Mouse (Mus musculus) hindbrain, embryonic 12.5 days (tissue): ENCODE results near the gene Mybpc2. TPM values are rescaled to one million over a fixed set of nuclear protein-coding genes. Genes with fewer than 3 reads are reported as not detected.

Source experiments
- ATAC-seq: fragments of 200-750 bp; cut with Nextera tagmentation; 2 replicates; pipeline ENCODE4 v1.8.0; 2017; ENCODE audit warnings: moderate TSS enrichment; ENCODE audit not compliant: low FRiP score
- H3K27ac ChIP-seq: fragments of 300-500 bp; sonication (generic); 2 replicates; pipeline ENCODE4 v1.5.1; 2016; ENCODE audit warnings: mild to moderate bottlenecking
- H3K27me3 ChIP-seq: fragments of 300-500 bp; sonication (generic); 2 replicates; pipeline ENCODE4 v1.6.1; 2016; ENCODE audit warnings: mild to moderate bottlenecking
- H3K36me3 ChIP-seq: fragments of 300-500 bp; sonication (generic); 2 replicates; pipeline ENCODE4 v1.6.1; 2016; ENCODE audit warnings: mild to moderate bottlenecking
- H3K4me1 ChIP-seq: fragments of 300-500 bp; sonication (generic); 2 replicates; pipeline ENCODE4 v1.6.1; 2016
- H3K4me2 ChIP-seq: fragments of 300-500 bp; sonication (generic); replicated peaks from 2 replicates; pipeline ENCODE4 v1.6.1; 2016; ENCODE audit warnings: mild to moderate bottlenecking
- H3K4me3 ChIP-seq: fragments of 300-500 bp; sonication (generic); 2 replicates; pipeline ENCODE4 v1.5.1; 2016; ENCODE audit warnings: mild to moderate bottlenecking
- H3K9ac ChIP-seq: fragments of 300-500 bp; sonication (generic); 2 replicates; pipeline ENCODE4 v1.6.1; 2016; ENCODE audit warnings: mild to moderate bottlenecking, moderate library complexity
- H3K9me3 ChIP-seq: fragments of 300-500 bp; sonication (generic); replicated peaks from 2 replicates; pipeline ENCODE4 v1.6.1; 2016; ENCODE audit warnings: mild to moderate bottlenecking
- WGBS: fragments of 180-500 bp; shearing (Covaris S2); methylation state at CpG from one replicate; pipeline ENCODE4 v1.1.7; 2016; 5-methylcytosine and 5-hydroxymethylcytosine counted together
- polyA plus RNA-seq: library from polyadenylated mRNA; unstranded; fragments of >200 nt; fragmentation: Nextera tagmentation; extraction: Ambion mirVana; gene quantifications from 2 replicates; pipeline ENCODE4 v1.2.1, GENCODE M21; 2016

Gene Mybpc2
- 0.22 TPM in 1 of 2 replicates, not detected in the other for polyA plus RNA-seq

DNA sequence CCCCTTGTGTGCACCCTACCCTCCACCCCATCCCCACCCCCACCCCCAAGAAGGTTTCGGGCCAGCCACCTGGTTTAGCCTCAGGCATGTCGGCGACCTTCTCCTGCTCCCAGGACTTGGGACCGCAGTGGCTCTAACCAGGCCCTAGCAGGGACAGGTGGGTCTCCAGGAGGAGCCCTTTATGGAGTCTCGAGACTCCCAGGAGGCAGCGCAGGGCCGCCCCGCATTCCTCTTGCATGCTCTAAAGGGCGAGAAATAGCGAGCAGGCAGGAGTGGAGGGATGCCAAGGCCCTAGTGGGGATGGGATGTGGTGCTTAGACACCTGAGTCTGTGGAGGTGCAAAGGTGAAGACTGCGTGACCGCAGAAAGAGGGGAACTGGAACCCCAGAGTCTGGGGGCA lies at the start of gene Mybpc2:
TSS of gene Mybpc2 (minus strand) at position 155 of the 400 bp plus-strand sequence.
- H3K4me1 ChIP-seq: peaks cover 17% of the 10 kb centered on the region

DNA sequence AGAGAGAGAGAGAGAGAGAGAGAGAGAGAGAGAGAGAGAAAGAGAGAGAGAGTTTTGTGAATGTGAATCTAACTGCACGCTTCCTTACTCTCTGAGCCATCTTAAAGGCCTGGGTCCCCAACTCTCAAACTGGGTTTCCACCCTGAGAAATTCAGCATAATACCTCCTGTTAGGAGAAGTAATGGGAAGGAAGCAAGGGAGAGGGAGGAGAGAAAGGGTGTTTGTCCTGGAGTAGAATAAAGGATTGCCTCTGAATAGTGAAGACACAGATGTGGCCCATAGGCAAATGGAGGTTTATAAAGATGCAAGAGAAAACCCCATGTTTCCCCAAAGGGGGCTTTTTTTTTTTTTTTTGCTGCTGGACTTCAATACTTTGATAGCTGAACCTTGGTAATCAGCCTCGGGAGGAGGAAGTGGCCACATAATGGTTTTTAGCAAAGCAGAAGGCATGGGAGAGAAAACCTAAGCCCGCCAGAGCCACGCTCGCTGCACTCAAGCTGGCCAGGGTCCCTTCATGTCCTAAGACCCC lies 48.6 kb upstream of the Mybpc2 start:
- Histone ChIP-seq H3K9ac (no peak overlapping the region), H3K4me1 (no peaks in the 10 kb centered on the region; the same call in 1 of the 2 replicates), H3K4me3 (no peak overlapping the region), H3K36me3 (no peaks in the 10 kb centered on the region), H3K4me2 (no peak overlapping the region), H3K9me3 (no peaks in the 10 kb centered on the region), H3K27me3 (no peaks in the 10 kb centered on the region), H3K27ac (no peak overlapping the region)
- ATAC-seq: no peak
- WGBS: 76% methylated on average over 5 of the region's 5 CpGs

More for the DNA sequence above, at the start of gene Mybpc2:
- Histone ChIP-seq H3K4me3 (no peak within 1 kb of the TSS), H3K27me3 (peaks cover 86% of the 10 kb centered on the region), H3K9ac (peak within 1 kb of the TSS; percentile 38; the same call in 1 of the 2 replicates), H3K9me3 (no peaks in the 10 kb centered on the region), H3K36me3 (no peaks in the 10 kb centered on the region), H3K27ac (no peak within 1 kb of the TSS), H3K4me2 (peak within 1 kb of the TSS; percentile 30)
- WGBS: 37% methylated on average over 12 of the region's 12 CpGs
- ATAC-seq: no peak

DNA sequence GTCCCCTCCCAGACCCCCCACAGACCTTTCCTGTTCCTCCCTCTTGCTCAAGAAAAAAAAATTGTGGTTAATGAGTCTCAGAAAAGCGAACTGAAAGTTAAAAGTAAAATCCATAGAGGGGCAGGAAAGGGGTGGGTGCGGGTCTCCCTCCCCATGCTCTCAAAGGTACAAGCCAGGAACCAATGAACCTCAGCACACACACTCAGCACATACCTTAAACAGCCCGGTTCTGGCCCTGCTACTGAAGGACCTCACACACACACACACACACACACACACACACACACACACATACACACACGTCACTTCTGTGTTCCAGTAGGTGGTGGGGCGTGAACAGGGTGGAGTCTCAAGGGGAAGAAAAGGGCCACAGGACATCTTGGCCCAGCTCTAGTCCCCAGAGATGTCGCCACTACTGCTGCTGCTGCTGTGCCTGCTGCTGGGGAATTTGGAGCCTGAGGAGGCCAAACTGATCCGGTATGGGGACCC lies 47.8 kb upstream of the Mybpc2 start, which contains the start of gene Napsa:
TSS of gene Napsa (plus strand) at position 168 of the 489 bp plus-strand sequence.
- no peak within 1 kb of the TSS for H3K4me3 ChIP-seq
- 35% methylated on average over 7 of the region's 7 CpGs for WGBS
- H3K27me3 ChIP-seq: no peaks in the 10 kb centered on the region
- no peak within 1 kb of the TSS for H3K27ac ChIP-seq
- H3K9me3 ChIP-seq: no peaks in the 10 kb centered on the region
- no peak for ATAC-seq
- H3K9ac ChIP-seq: no peak within 1 kb of the TSS
- no peaks in the 10 kb centered on the region; the same call in 1 of the 2 replicates for H3K4me1 ChIP-seq
- no peak within 1 kb of the TSS for H3K4me2 ChIP-seq
- H3K36me3 ChIP-seq: no peaks in the 10 kb centered on the region

DNA sequence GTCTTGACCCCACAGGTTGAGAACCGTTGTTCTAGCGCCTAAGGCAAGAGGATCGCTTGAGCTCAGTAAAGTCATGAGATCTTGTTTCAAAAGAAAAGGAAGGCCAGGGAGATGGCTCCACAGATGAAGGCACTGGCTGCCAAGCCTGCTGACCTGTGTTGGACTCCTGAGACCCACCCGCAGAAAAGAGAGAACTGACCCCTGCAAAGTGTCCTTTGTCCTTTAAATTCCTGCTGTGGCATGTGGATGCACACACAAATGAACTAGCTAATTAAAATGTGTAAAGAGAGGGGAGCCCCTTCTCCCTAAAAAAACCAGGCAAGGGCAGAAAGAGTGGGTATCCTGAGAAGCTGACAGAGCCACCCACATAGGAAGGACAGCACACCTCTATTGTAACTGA lies 47.4 kb upstream of the Mybpc2 start:
- no peaks in the 10 kb centered on the region for H3K27me3 ChIP-seq
- no peak overlapping the region for H3K4me2 ChIP-seq
- H3K4me3 ChIP-seq: no peak overlapping the region
- 30% methylated on average over 4 of the region's 4 CpGs for WGBS
- H3K9me3 ChIP-seq: no peaks in the 10 kb centered on the region
- H3K4me1 ChIP-seq: no peaks in the 10 kb centered on the region; the same call in 1 of the 2 replicates
- ATAC-seq: no peak
- H3K27ac ChIP-seq: no peak overlapping the region
- no peak overlapping the region for H3K9ac ChIP-seq
- H3K36me3 ChIP-seq: no peaks in the 10 kb centered on the region

DNA sequence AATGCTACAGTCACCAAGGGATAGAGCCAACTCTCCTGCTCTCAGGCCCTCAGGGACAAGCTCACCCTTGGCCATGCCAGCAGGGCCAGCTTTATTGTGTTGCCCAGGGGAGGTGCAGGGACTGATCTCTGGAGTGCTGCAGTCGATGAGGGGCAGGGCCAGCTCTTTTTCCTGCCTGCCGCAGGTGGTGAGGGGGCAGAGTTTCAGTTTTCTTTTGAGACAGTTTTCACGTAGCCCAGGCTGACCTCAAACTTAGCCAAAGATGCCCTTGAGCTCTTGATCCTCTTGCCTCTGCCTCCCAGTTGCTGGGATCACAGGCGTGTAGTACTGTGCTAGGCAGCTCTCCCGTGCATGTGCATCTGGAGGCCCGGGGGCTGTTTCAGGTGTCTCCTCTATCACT lies 46.5 kb upstream of the Mybpc2 start:
- Histone ChIP-seq H3K9me3 (no peaks in the 10 kb centered on the region), H3K4me2 (no peak overlapping the region), H3K4me3 (no peak overlapping the region), H3K4me1 (no peaks in the 10 kb centered on the region; the same call in 1 of the 2 replicates), H3K36me3 (no peaks in the 10 kb centered on the region), H3K27ac (no peak overlapping the region), H3K27me3 (no peaks in the 10 kb centered on the region), H3K9ac (no peak overlapping the region)
- WGBS: 83% methylated on average over 6 of the region's 6 CpGs
- no peak for ATAC-seq

DNA sequence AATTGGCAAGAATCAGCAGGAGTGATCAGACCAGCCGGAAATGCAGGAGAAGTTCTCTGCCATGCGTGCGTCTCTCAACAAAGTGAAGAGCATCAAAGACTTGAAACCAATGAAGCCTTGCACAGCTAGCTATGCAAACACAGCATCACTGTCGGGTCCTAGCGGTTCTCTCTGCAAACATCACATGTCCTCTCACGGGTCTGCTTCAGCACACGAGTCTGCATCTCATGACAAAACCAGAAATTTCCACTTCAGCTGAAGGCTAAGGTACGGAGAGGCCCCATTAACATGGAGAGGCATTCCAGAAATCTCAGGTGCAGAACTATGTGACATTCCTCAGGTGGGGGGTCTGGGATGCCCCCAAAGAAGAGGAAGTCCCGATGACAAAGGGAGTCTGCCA lies 44.3 kb upstream of the Mybpc2 start:
- no peak for ATAC-seq
- Histone ChIP-seq H3K4me3 (no peak overlapping the region), H3K9ac (no peak overlapping the region; the same call in 1 of the 2 replicates), H3K36me3 (no peaks in the 10 kb centered on the region), H3K27me3 (no peaks in the 10 kb centered on the region), H3K4me1 (no peaks in the 10 kb centered on the region; the same call in 1 of the 2 replicates), H3K27ac (no peak overlapping the region), H3K4me2 (no peak overlapping the region), H3K9me3 (no peaks in the 10 kb centered on the region)
- WGBS: 76% methylated on average over 9 of the region's 9 CpGs

DNA sequence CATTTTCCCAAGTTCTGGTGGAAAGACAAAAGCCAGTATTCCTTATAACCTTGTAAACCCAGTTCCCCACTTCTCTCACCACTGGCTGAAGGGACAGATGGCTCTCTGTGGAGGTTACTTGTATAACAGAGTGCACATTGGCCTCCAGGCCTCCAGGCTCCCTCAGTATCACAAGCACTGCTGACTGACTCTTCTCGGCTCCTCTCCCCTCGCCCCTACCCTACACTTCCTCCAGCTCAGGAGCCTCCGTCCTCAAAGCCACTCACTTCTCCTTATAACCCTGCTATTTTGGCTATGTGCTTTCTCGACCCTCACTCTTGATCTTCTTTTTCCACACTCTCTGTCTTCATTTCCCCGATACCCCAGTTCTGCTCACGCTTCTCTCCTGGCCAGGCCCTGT lies 41.0 kb upstream of the Mybpc2 start:
- WGBS: 76% methylated on average over 6 of the region's 6 CpGs
- Histone ChIP-seq H3K4me3 (no peak overlapping the region), H3K27me3 (no peaks in the 10 kb centered on the region; the same call in 1 of the 2 replicates), H3K4me2 (no peak overlapping the region), H3K4me1 (no peaks in the 10 kb centered on the region), H3K9me3 (no peaks in the 10 kb centered on the region), H3K36me3 (no peaks in the 10 kb centered on the region), H3K9ac (no peak overlapping the region), H3K27ac (no peak overlapping the region)
- no peak for ATAC-seq

DNA sequence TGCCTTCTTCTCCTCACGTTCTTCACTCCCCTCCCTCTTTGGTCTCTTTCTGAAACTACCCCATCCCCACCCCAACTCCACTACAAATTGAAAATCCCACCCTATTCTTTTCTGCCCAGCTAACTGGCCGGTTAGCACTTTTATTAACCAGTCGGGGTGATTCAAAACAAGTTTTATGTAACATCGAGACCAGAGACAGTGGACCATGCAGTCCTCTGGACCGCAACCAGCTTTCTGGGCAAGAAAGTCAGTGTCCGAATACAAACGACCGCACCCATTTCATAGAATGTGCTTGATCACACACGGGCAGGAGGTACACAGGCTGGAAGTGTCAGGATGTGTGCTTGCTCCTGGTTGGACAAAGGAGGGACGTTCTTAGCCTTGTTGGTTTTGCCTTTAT lies 40.0 kb upstream of the Mybpc2 start:
- Histone ChIP-seq H3K27ac (no peak overlapping the region), H3K4me1 (no peaks in the 10 kb centered on the region), H3K4me2 (no peak overlapping the region), H3K27me3 (no peaks in the 10 kb centered on the region; the same call in 1 of the 2 replicates), H3K36me3 (no peaks in the 10 kb centered on the region), H3K9ac (no peak overlapping the region), H3K4me3 (no peak overlapping the region), H3K9me3 (no peaks in the 10 kb centered on the region)
- no peak for ATAC-seq
- 89% methylated on average over 10 of the region's 10 CpGs for WGBS

DNA sequence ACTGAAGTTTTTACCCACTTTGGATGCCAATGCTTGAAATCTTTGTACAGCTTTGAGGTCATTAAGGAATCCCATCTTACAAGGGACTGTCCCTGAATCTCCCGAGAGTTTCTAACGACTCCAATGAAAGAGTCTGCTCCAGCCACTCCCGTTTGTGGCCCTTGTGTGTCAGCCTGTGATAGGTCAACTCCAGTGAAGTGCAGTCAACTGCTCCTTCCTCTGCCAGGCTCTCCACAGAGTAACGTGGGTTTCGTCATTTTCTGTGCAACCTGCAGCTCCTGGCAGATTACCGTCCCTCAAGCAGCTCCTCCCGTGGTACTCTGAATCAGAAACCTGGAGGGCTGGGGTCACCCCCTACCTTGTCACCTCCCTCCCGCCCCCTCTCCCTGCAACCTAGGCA lies 38.8 kb upstream of the Mybpc2 start:
- H3K4me3 ChIP-seq: no peak overlapping the region
- no peak overlapping the region for H3K4me2 ChIP-seq
- 53% methylated on average over 8 of the region's 8 CpGs for WGBS
- no peaks in the 10 kb centered on the region for H3K9me3 ChIP-seq
- H3K36me3 ChIP-seq: no peaks in the 10 kb centered on the region
- no peaks in the 10 kb centered on the region; the same call in 1 of the 2 replicates for H3K27me3 ChIP-seq
- no peaks in the 10 kb centered on the region for H3K4me1 ChIP-seq
- H3K27ac ChIP-seq: no peak overlapping the region
- no peak for ATAC-seq
- no peak overlapping the region for H3K9ac ChIP-seq

DNA sequence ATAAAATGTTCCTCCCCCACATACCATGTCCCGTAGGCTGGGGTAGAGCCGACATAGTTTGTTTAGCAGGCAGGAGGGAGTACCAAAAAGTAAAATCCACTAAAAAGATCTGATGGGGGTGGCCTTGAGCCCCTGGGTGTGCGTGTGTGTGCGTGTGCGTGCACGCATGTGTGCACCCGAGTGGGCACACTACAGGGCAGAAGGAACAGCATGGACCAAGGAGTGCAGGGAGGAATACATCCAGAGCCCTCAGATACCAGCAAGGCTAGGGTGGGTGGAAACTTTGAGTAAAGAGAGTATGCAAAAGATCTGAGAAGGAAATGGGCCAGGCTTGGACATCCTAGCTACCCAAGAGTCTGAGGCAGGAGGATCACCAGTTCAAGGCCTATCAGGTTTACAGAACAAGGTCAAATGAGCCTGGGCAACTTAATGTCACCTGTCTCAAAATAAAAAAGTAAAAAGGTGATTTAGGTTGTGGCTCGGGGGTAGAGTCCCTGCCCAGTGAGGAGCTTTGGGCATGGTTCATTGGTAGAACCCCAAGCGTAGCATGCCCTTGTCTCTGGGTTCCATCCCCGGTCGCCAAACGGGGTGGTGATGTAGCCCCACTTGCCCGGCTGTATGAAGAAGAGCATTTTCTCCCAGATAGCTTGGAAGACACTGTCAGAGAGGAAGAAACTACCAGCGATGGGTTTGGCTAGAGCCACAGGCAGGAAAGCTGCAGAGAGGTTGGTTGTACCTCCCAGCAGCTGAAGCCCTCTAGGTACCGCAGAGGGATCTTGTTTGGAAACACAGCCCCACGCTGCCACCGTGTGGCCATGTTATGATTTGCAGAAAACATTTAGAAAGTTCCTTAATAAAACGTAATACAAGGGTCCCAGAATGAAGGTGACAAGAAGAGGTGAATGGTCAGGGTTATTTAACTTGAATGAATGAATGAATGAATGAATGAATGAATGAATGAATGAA lies 36.3 kb upstream of the Mybpc2 start:
- H3K4me1 ChIP-seq: no peaks in the 10 kb centered on the region
- no peak overlapping the region for H3K9ac ChIP-seq
- peak; percentile 58; the same call in 1 of the 2 replicates for ATAC-seq
- no peak overlapping the region for H3K4me3 ChIP-seq
- peaks cover 9% of the 10 kb centered on the region for H3K27me3 ChIP-seq
- WGBS: 54% methylated on average over 18 of the region's 18 CpGs
- no peak overlapping the region for H3K4me2 ChIP-seq
- H3K36me3 ChIP-seq: no peaks in the 10 kb centered on the region
- no peak overlapping the region for H3K27ac ChIP-seq
- H3K9me3 ChIP-seq: no peaks in the 10 kb centered on the region

DNA sequence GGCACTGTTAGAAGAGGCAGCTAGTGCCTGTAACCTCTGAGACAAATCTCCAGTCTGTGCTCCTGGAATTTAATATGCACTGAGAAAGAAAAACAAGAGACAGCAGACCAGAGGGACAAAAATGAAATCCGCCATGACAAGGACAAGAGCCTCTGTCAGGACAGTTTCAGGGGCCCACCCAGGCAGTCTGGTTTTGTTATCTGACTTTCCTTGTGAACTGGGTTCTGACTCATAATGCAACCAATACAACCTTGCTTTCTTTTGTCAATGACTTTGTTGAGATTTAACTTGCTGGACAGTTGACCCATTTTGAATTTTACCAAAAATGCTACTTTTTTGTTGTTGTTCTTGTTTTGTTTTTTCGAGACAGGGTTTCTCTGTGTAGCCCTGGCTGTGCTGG lies 33.2 kb upstream of the Mybpc2 start:
- WGBS: 76% methylated on average over 2 of the region's 2 CpGs
- Histone ChIP-seq H3K27ac (no peak overlapping the region), H3K36me3 (no peaks in the 10 kb centered on the region), H3K9ac (no peak overlapping the region), H3K4me3 (no peak overlapping the region), H3K27me3 (peaks cover 10% of the 10 kb centered on the region), H3K4me2 (no peak overlapping the region), H3K4me1 (peaks cover 8% of the 10 kb centered on the region), H3K9me3 (no peaks in the 10 kb centered on the region)
- no peak for ATAC-seq

DNA sequence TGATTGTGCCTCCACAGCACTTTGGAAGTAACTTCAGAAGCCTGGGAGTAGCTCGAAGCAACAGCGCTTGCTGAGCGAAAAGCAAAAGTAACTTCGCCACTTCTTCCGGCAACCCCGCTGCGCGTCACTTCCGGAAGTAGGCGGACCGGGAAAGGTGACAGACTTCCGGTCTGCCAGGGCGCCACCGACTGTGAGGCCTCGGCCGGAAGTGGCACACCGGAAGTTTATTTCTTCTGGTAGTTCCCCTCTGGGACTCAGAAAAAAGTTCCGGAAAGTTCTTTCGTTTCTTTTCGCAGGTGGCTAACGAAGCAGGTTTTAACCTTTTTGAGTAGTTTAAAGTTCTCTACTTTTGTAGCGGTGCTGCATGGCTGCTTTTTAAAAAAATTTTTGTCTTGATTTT lies 29.4 kb upstream of the Mybpc2 start, which contains the start of gene Nr1h2:
TSS of gene Nr1h2 (minus strand) at position 126 of the 400 bp plus-strand sequence.
- WGBS: under 1% methylated on average over 22 of the region's 22 CpGs
- H3K36me3 ChIP-seq: peaks cover 30% of the 10 kb centered on the region
- peak; percentile 82 for ATAC-seq
- H3K9me3 ChIP-seq: no peaks in the 10 kb centered on the region
- H3K27me3 ChIP-seq: peaks cover 10% of the 10 kb centered on the region
- peaks cover 10% of the 10 kb centered on the region for H3K4me1 ChIP-seq
- peak within 1 kb of the TSS; percentile 62 for H3K9ac ChIP-seq
- H3K4me2 ChIP-seq: peak within 1 kb of the TSS; percentile 68
- peak within 1 kb of the TSS; percentile 85 for H3K4me3 ChIP-seq
- H3K27ac ChIP-seq: peak within 1 kb of the TSS; percentile 89
